Mouse (Mus musculus) neural tube, embryonic 13.5 days (tissue): Measurements from ENCODE around the gene Cyb561. TPM values are rescaled to one million over a fixed set of nuclear protein-coding genes. Genes with fewer than 3 reads are reported as not detected.

Experiments used
- ATAC-seq: fragments of 200-750 bp; cut with Nextera tagmentation; 2 replicates; pipeline ENCODE4 v1.8.0; 2017; ENCODE audit warnings: low read depth, mild to moderate bottlenecking, moderate TSS enrichment, moderate library complexity
- H3K27ac ChIP-seq: fragments of 300-500 bp; sonication (generic); replicated peaks from 2 replicates; pipeline ENCODE4 v1.5.1; 2015; ENCODE audit warnings: moderate library complexity, mild to moderate bottlenecking, inconsistent platforms
- H3K27me3 ChIP-seq: fragments of 300-500 bp; sonication (generic); 2 replicates; pipeline ENCODE4 v1.6.1; 2015; ENCODE audit warnings: mild to moderate bottlenecking, inconsistent platforms
- H3K36me3 ChIP-seq: fragments of 300-500 bp; sonication (generic); 2 replicates; pipeline ENCODE4 v1.6.1; 2015; ENCODE audit warnings: mild to moderate bottlenecking, inconsistent platforms
- H3K4me1 ChIP-seq: fragments of 300-500 bp; sonication (generic); replicated peaks from 2 replicates; pipeline ENCODE4 v1.6.1; 2015; ENCODE audit warnings: inconsistent platforms
- H3K4me2 ChIP-seq: fragments of 300-500 bp; sonication (generic); 2 replicates; pipeline ENCODE4 v1.6.1; 2015; ENCODE audit warnings: inconsistent platforms, mild to moderate bottlenecking, moderate library complexity
- H3K4me3 ChIP-seq: fragments of 300-500 bp; sonication (generic); 2 replicates; pipeline ENCODE4 v1.5.1; 2015; ENCODE audit warnings: mild to moderate bottlenecking, inconsistent platforms
- H3K9ac ChIP-seq: fragments of 300-500 bp; sonication (generic); 2 replicates; pipeline ENCODE4 v1.6.1; 2015; ENCODE audit warnings: moderate library complexity, mild to moderate bottlenecking, inconsistent platforms
- H3K9me3 ChIP-seq: fragments of 300-500 bp; sonication (generic); 2 replicates; pipeline ENCODE4 v1.6.1; 2016; ENCODE audit warnings: inconsistent platforms
- WGBS: fragments of 180-500 bp; shearing (Covaris S2); methylation state at CpG from one replicate; pipeline ENCODE4 v1.1.7; 2015; 5-methylcytosine and 5-hydroxymethylcytosine counted together
- polyA plus RNA-seq: library from polyadenylated mRNA; unstranded; fragments of >200 nt; fragmentation: Nextera tagmentation; extraction: Ambion mirVana; gene quantifications from 2 replicates; pipeline ENCODE4 v1.2.1, GENCODE M21; 2015

Gene Cyb561
- polyA plus RNA-seq, 1 experiment from 2014 or later = 29.8 TPM

- Histone ChIP-seq H3K27ac (no peak overlapping the region), H3K4me3 (no peak overlapping the region), H3K4me2 (no peak overlapping the region), H3K4me1 (no peaks in the 10 kb centered on the region), H3K9ac (no peak overlapping the region), H3K36me3 (peaks cover 56% of the 10 kb centered on the region), H3K9me3 (no peaks in the 10 kb centered on the region), H3K27me3 (no peaks in the 10 kb centered on the region)
- ATAC-seq = 0 out of 2 replicates have a peak, but pooled peaks have one; percentile 43
- WGBS = 37% methylated on average over 4 of the region's 4 CpGs
Observed at GRCm38 (mm10) chr11:105911592-105912375, 41.4 kb downstream of the Cyb561 start.

- H3K4me2 ChIP-seq = no peak overlapping the region
- H3K9me3 ChIP-seq = no peaks in the 10 kb centered on the region
- H3K36me3 ChIP-seq = peaks cover 50% of the 10 kb centered on the region
- no peak overlapping the region for H3K9ac ChIP-seq
- no peaks in the 10 kb centered on the region for H3K27me3 ChIP-seq
- no peak overlapping the region for H3K27ac ChIP-seq
- 0 out of 2 replicates have a peak, but pooled peaks have one; percentile 43 for ATAC-seq
- H3K4me3 ChIP-seq = no peak overlapping the region
- no peaks in the 10 kb centered on the region for H3K4me1 ChIP-seq
Observed at GRCm38 (mm10) chr11:105911149-105911548, 42.0 kb downstream of the Cyb561 start.

- WGBS = 20% methylated on average over 2 of the region's 2 CpGs
- no peak for ATAC-seq
- Histone ChIP-seq H3K27ac (no peak overlapping the region), H3K9ac (no peak overlapping the region), H3K4me1 (no peaks in the 10 kb centered on the region), H3K36me3 (peaks cover 50% of the 10 kb centered on the region), H3K9me3 (no peaks in the 10 kb centered on the region), H3K4me3 (no peak overlapping the region), H3K4me2 (no peak overlapping the region), H3K27me3 (no peaks in the 10 kb centered on the region)
Observed at GRCm38 (mm10) chr11:105909617-105910016, 43.5 kb downstream of the Cyb561 start.

- Histone ChIP-seq H3K4me1 (no peaks in the 10 kb centered on the region), H3K9ac (no peak overlapping the region), H3K4me3 (no peak overlapping the region), H3K9me3 (no peaks in the 10 kb centered on the region), H3K27me3 (no peaks in the 10 kb centered on the region), H3K36me3 (peaks cover 51% of the 10 kb centered on the region), H3K27ac (0 out of 2 replicates have a peak overlapping the region, but pooled peaks have one; percentile 13), H3K4me2 (no peak overlapping the region)
- no peak for ATAC-seq
- WGBS = 82% methylated on average over 8 of the region's 8 CpGs
Observed at GRCm38 (mm10) chr11:105908926-105909325, 44.2 kb downstream of the Cyb561 start.

GRCm38 (mm10) chr11:105907381-105907780 is 45.8 kb downstream of the Cyb561 start:
- no peaks in the 10 kb centered on the region for H3K9me3 ChIP-seq
- H3K27me3 ChIP-seq = no peaks in the 10 kb centered on the region
- no peak overlapping the region for H3K27ac ChIP-seq
- peaks cover 49% of the 10 kb centered on the region for H3K36me3 ChIP-seq
- WGBS = 85% methylated on average over 1 of the region's 1 CpGs
- no peak overlapping the region for H3K4me2 ChIP-seq
- H3K4me3 ChIP-seq = no peak overlapping the region
- H3K4me1 ChIP-seq = no peaks in the 10 kb centered on the region
- H3K9ac ChIP-seq = no peak overlapping the region
- ATAC-seq = no peak

- WGBS = 76% methylated on average over 4 of the region's 4 CpGs
- no peak overlapping the region for H3K4me3 ChIP-seq
- peaks cover 50% of the 10 kb centered on the region for H3K36me3 ChIP-seq
Observed at GRCm38 (mm10) chr11:105905529-105906213, 47.5 kb downstream of the Cyb561 start.

GRCm38 (mm10) chr11:105902956-105903355 is 50.2 kb downstream of the Cyb561 start:
- no peak for ATAC-seq
- Histone ChIP-seq H3K27me3 (no peaks in the 10 kb centered on the region), H3K4me2 (no peak overlapping the region), H3K9ac (no peak overlapping the region), H3K4me1 (no peaks in the 10 kb centered on the region), H3K9me3 (no peaks in the 10 kb centered on the region), H3K4me3 (no peak overlapping the region), H3K36me3 (peaks cover 52% of the 10 kb centered on the region), H3K27ac (no peak overlapping the region)
- WGBS = 84% methylated on average over 1 of the region's 1 CpGs

More at GRCm38 (mm10) chr11:105905529-105906213, 47.5 kb downstream of the Cyb561 start:
- H3K9ac ChIP-seq = no peak overlapping the region
- H3K4me2 ChIP-seq = no peak overlapping the region
- H3K27ac ChIP-seq = no peak overlapping the region
- ATAC-seq = no peak
- no peaks in the 10 kb centered on the region for H3K27me3 ChIP-seq
- H3K9me3 ChIP-seq = no peaks in the 10 kb centered on the region
- no peaks in the 10 kb centered on the region for H3K4me1 ChIP-seq

- Histone ChIP-seq H3K4me1 (no peaks in the 10 kb centered on the region), H3K9ac (no peak overlapping the region), H3K4me2 (no peak overlapping the region), H3K4me3 (no peak overlapping the region), H3K27me3 (no peaks in the 10 kb centered on the region), H3K9me3 (no peaks in the 10 kb centered on the region), H3K36me3 (peaks cover 61% of the 10 kb centered on the region), H3K27ac (no peak overlapping the region)
- ATAC-seq = no peak
- WGBS = 78% methylated on average over 2 of the region's 2 CpGs
Observed at GRCm38 (mm10) chr11:105901501-105901900, 51.6 kb downstream of the Cyb561 start.

GRCm38 (mm10) chr11:105899151-105899550 is 54.0 kb downstream of the Cyb561 start:
- Histone ChIP-seq H3K27ac (no peak overlapping the region), H3K27me3 (no peaks in the 10 kb centered on the region), H3K9me3 (no peaks in the 10 kb centered on the region), H3K9ac (no peak overlapping the region), H3K4me1 (no peaks in the 10 kb centered on the region), H3K4me3 (no peak overlapping the region), H3K4me2 (no peak overlapping the region), H3K36me3 (peaks cover 62% of the 10 kb centered on the region)
- WGBS = 53% methylated on average over 1 of the region's 1 CpGs
- no peak for ATAC-seq

- Histone ChIP-seq H3K4me1 (no peaks in the 10 kb centered on the region), H3K36me3 (peaks cover 12% of the 10 kb centered on the region), H3K9ac (no peak overlapping the region), H3K9me3 (no peaks in the 10 kb centered on the region), H3K27ac (no peak overlapping the region), H3K4me2 (no peak overlapping the region), H3K27me3 (no peaks in the 10 kb centered on the region), H3K4me3 (no peak overlapping the region)
- 80% methylated on average over 1 of the region's 1 CpGs for WGBS
- ATAC-seq = no peak
Observed at GRCm38 (mm10) chr11:105887281-105887680, 65.9 kb downstream of the Cyb561 start.

- 87% methylated on average over 1 of the region's 1 CpGs for WGBS
- ATAC-seq = no peak
- Histone ChIP-seq H3K9ac (no peak overlapping the region), H3K27ac (no peak overlapping the region), H3K36me3 (peaks cover 15% of the 10 kb centered on the region), H3K9me3 (no peaks in the 10 kb centered on the region), H3K4me1 (no peaks in the 10 kb centered on the region), H3K4me2 (no peak overlapping the region), H3K4me3 (no peak overlapping the region), H3K27me3 (no peaks in the 10 kb centered on the region)
Observed at GRCm38 (mm10) chr11:105885558-105885957, 67.6 kb downstream of the Cyb561 start.
